Comparison of ENCODE assay signal across 17 mouse cellular contexts in genomic region chr16:13298991-13299390, GRCm38 (mm10). TPM values are rescaled to one million over a fixed set of nuclear protein-coding genes. Genes with fewer than 3 reads are reported as not detected.
A peak's percentile ranks its signal among the peaks of the same experiment; 100 is the strongest.
DNase-seq lines count a peak whose midpoint lies in the region; ATAC-seq and TF ChIP-seq lines count a peak whose summit lies in the region.
"Had no signal": no experiment of that assay in that cellular context is flagged by ENCODE, and none has a peak within 500 bp of the region (broad histone marks: within the 10 kb centered on the region; RNA-seq: fewer than 3 reads in every experiment).

No protein-coding gene starts in this region.

- peaks cover 2% of the 10 kb centered on the region; the same call in 1 of the 2 replicates for H3K36me3 ChIP-seq in heart, embryonic 13.5 days
- no peaks in the 10 kb centered on the region for H3K36me3 ChIP-seq in liver, postnatal 0 days (replicated peaks; ENCODE audit: insufficient read depth, low read length)
- no peaks in the 10 kb centered on the region for H3K36me3 ChIP-seq in liver, embryonic 12.5 days
- H3K36me3 ChIP-seq in forebrain, embryonic 11.5 days (ENCODE audit: control insufficient read depth, insufficient read depth, low read length): no peaks in the 10 kb centered on the region
- H3K36me3 ChIP-seq: lung, embryonic 15.5 days; midbrain, embryonic 13.5 days had no signal

- 68% methylated on average over 2 of the region's 2 CpGs for WGBS in heart, embryonic 13.5 days
- 38% methylated on average over 2 of the region's 2 CpGs for WGBS in liver, postnatal 0 days (ENCODE audit: insufficient replicate concordance)
- 39% methylated on average over 2 of the region's 2 CpGs for WGBS in liver, embryonic 12.5 days (ENCODE audit: insufficient replicate concordance)
- 86% methylated on average over 2 of the region's 2 CpGs for WGBS in forebrain, embryonic 11.5 days

- 0 out of 2 replicates have a peak overlapping the region, but pooled peaks have one; percentile 21 for H3K27ac ChIP-seq in heart, embryonic 13.5 days (replicated peaks)
- no peak overlapping the region for H3K27ac ChIP-seq in liver, postnatal 0 days (ENCODE audit: low read depth)
- H3K27ac ChIP-seq in liver, embryonic 12.5 days: no peak overlapping the region
- no peak overlapping the region for H3K27ac ChIP-seq in forebrain, embryonic 11.5 days (ENCODE audit: low read depth, low read length)
- H3K27ac ChIP-seq: forebrain, embryonic 13.5 days; liver, embryonic 14.5 days; lung, embryonic 15.5 days; midbrain, embryonic 13.5 days had no signal

- ATAC-seq in heart, embryonic 13.5 days (ENCODE audit: extremely low read depth, insufficient number of reproducible peaks, low FRiP score, low TSS enrichment): no peak
- ATAC-seq in liver, postnatal 0 days: no peak
- no peak for ATAC-seq in liver, embryonic 12.5 days
- peak; percentile 54 for ATAC-seq in activated CD4-positive, CD25-positive, alpha-beta regulatory T cell, adult 4 months
- no peak for ATAC-seq in forebrain, embryonic 11.5 days (replicated peaks; ENCODE audit: low FRiP score)
- ATAC-seq: forebrain, embryonic 13.5 days; hindbrain, embryonic 16.5 days; midbrain, embryonic 13.5 days had no signal

- peaks cover 19% of the 10 kb centered on the region for H3K4me1 ChIP-seq in heart, embryonic 13.5 days
- peaks cover 6% of the 10 kb centered on the region; the same call in 1 of the 2 replicates for H3K4me1 ChIP-seq in liver, postnatal 0 days (ENCODE audit: insufficient read depth)
- 0 out of 2 replicates have a peak, but pooled peaks cover 5% of the 10 kb centered on the region for H3K4me1 ChIP-seq in liver, embryonic 12.5 days
- no peaks in the 10 kb centered on the region for H3K4me1 ChIP-seq in forebrain, embryonic 11.5 days (replicated peaks; ENCODE audit: control insufficient read depth, insufficient read depth, low read length)
- H3K4me1 ChIP-seq: forebrain, embryonic 13.5 days; midbrain, embryonic 13.5 days had no signal

- TF ChIP-seq EP300 in liver, postnatal 0 days (IDR thresholded peaks at IDR 0.05; ENCODE audit: low read depth): 0 out of 2 replicates have a peak, but pooled peaks have one; percentile 34

- H3K4me3 ChIP-seq in heart, embryonic 13.5 days: no peak overlapping the region
- no peak overlapping the region for H3K4me3 ChIP-seq in liver, postnatal 0 days (ENCODE audit: low read depth, low read length)
- no peak overlapping the region for H3K4me3 ChIP-seq in liver, embryonic 12.5 days
- H3K4me3 ChIP-seq in forebrain, embryonic 11.5 days (ENCODE audit: low read depth, low read length): no peak overlapping the region
- H3K4me3 ChIP-seq: erythroblast, embryonic 14.5 days; forebrain, embryonic 13.5 days; lung, embryonic 15.5 days; midbrain, embryonic 13.5 days had no signal

- no peaks in the 10 kb centered on the region for H3K9me3 ChIP-seq in heart, embryonic 13.5 days
- no peaks in the 10 kb centered on the region for H3K9me3 ChIP-seq in liver, postnatal 0 days (ENCODE audit: low read length)
- H3K9me3 ChIP-seq in liver, embryonic 12.5 days (replicated peaks): no peaks in the 10 kb centered on the region
- H3K9me3 ChIP-seq in forebrain, embryonic 11.5 days (ENCODE audit: control insufficient read depth, low read length): no peaks in the 10 kb centered on the region
- H3K9me3 ChIP-seq: forebrain, embryonic 13.5 days; lung, embryonic 15.5 days; midbrain, embryonic 13.5 days had no signal

- no peak overlapping the region for H3K4me2 ChIP-seq in heart, embryonic 13.5 days
- no peak overlapping the region for H3K4me2 ChIP-seq in liver, postnatal 0 days (ENCODE audit: low read depth, low read length)
- no peak overlapping the region for H3K4me2 ChIP-seq in liver, embryonic 12.5 days
- H3K4me2 ChIP-seq in forebrain, embryonic 11.5 days (ENCODE audit: low read depth, low read length, severe bottlenecking): no peak overlapping the region
- H3K4me2 ChIP-seq: forebrain, embryonic 13.5 days; lung, embryonic 15.5 days; midbrain, embryonic 13.5 days had no signal

- no peak for TF ChIP-seq CTCF in liver, postnatal 0 days (IDR thresholded peaks at IDR 0.05; ENCODE audit: low read depth)

- no peak overlapping the region for H3K9ac ChIP-seq in heart, embryonic 13.5 days
- no peak overlapping the region for H3K9ac ChIP-seq in liver, postnatal 0 days (replicated peaks)
- H3K9ac ChIP-seq in liver, embryonic 12.5 days: no peak overlapping the region
- no peak overlapping the region for H3K9ac ChIP-seq in forebrain, embryonic 11.5 days (ENCODE audit: low read length)
- H3K9ac ChIP-seq: forebrain, embryonic 13.5 days; liver, embryonic 14.5 days; lung, embryonic 15.5 days; midbrain, embryonic 13.5 days had no signal

- H3K27me3 ChIP-seq in heart, embryonic 13.5 days (replicated peaks): no peaks in the 10 kb centered on the region
- no peaks in the 10 kb centered on the region for H3K27me3 ChIP-seq in liver, postnatal 0 days (ENCODE audit: insufficient read depth, low read length)
- H3K27me3 ChIP-seq in liver, embryonic 12.5 days (replicated peaks): no peaks in the 10 kb centered on the region
- H3K27me3 ChIP-seq in forebrain, embryonic 11.5 days (ENCODE audit: control insufficient read depth, insufficient read depth, low read length): no peaks in the 10 kb centered on the region
- H3K27me3 ChIP-seq: forebrain, embryonic 13.5 days; lung, embryonic 15.5 days; midbrain, embryonic 13.5 days had no signal

- no peak for DNase-seq in heart, adult 8-10 months (ENCODE audit: low spot score)
- no peak for DNase-seq in liver, postnatal 0 days
- peak; percentile 17 for DNase-seq in CD4-positive, CD25-positive, alpha-beta regulatory T cell, adult 2 months (ENCODE audit: low read depth, low spot score)
- no peak for DNase-seq in forebrain, embryonic 11.5 days (ENCODE audit: low spot score)
- DNase-seq in urinary bladder, postnatal 25 days (ENCODE audit: low spot score): no peak
- DNase-seq: cerebellum, adult 11-12 months; cerebellum, postnatal 10 days; right cerebral cortex, postnatal 14 days had no signal

RNA-seq across cellular contexts. Expression of gene Mrtfb, which starts 42.7 kb away (rescaled TPM):
- 12.4 and 13.1 TPM in 2 replicates for polyA plus RNA-seq in heart, embryonic 13.5 days (2015; fragmentation: Nextera tagmentation; extraction: Ambion mirVana)
- 10 to 100 TPM; 24.5 to 32.8 (median 28.8) TPM for total RNA-seq in heart, adult 8-10 months (2022)
- 5.8 and 6.0 TPM in 2 replicates for polyA plus RNA-seq in liver, postnatal 0 days (2015; fragmentation: Nextera tagmentation; extraction: Ambion mirVana)
- 5.5 and 5.7 TPM in 2 replicates for polyA plus RNA-seq in liver, embryonic 12.5 days (2016; fragmentation: Nextera tagmentation; extraction: Ambion mirVana)
- 10 to 100 TPM; 11.9 to 14.2 TPM for polyA plus RNA-seq in activated CD4-positive, CD25-positive, alpha-beta regulatory T cell, adult 4 months (2017; shearing (Covaris generic))
- polyA plus RNA-seq in forebrain, embryonic 11.5 days (2014; fragmentation: Nextera tagmentation; extraction: Ambion mirVana): 21.9 and 22.4 TPM in 2 replicates
